Mouse (Mus musculus): ENCODE measurements around the gene Prkar2a. TPM values are rescaled to one million over a fixed set of nuclear protein-coding genes. Genes with fewer than 3 reads are reported as not detected.
A peak's percentile ranks its signal among the peaks of the same experiment; 100 is the strongest.

Gene Prkar2a
- polyA plus RNA-seq, 1 experiment from 2014 or later: 31.3 TPM

GRCm38 (mm10) chr9:108759121-108759520 is 70.0 kb downstream of the Prkar2a start:
- Histone ChIP-seq H3K36me3 (no peaks in the 10 kb centered on the region), H3K4me2 (replicated peaks) (no peak overlapping the region), H3K27ac (no peak overlapping the region), H3K9me3 (peaks cover 5% of the 10 kb centered on the region; the same call in 1 of the 2 replicates), H3K4me3 (no peak overlapping the region), H3K4me1 (no peaks in the 10 kb centered on the region), H3K9ac (no peak overlapping the region), H3K27me3 (no peaks in the 10 kb centered on the region)
- WGBS: 95% methylated on average over 20 of the region's 20 CpGs
- ATAC-seq (ENCODE audit: low FRiP score, low read depth): no peak

- ATAC-seq (ENCODE audit: low FRiP score, low read depth): no peak
- no peak overlapping the region for H3K4me2 ChIP-seq (replicated peaks)
- no peaks in the 10 kb centered on the region for H3K36me3 ChIP-seq
- no peaks in the 10 kb centered on the region for H3K27me3 ChIP-seq
- H3K4me1 ChIP-seq: no peaks in the 10 kb centered on the region
- no peak overlapping the region for H3K4me3 ChIP-seq
- WGBS: 66% methylated on average over 2 of the region's 2 CpGs
- no peak overlapping the region for H3K27ac ChIP-seq
- peaks cover 5% of the 10 kb centered on the region; the same call in 1 of the 2 replicates for H3K9me3 ChIP-seq
- no peak overlapping the region for H3K9ac ChIP-seq
These were observed 70.7 kb downstream of the Prkar2a start for GRCm38 (mm10) chr9:108759805-108760204.

- H3K9me3 ChIP-seq: peaks cover 5% of the 10 kb centered on the region; the same call in 1 of the 2 replicates
- ATAC-seq (ENCODE audit: low FRiP score, low read depth): no peak
These were observed 72.4 kb downstream of the Prkar2a start for GRCm38 (mm10) chr9:108761561-108761960.

GRCm38 (mm10) chr9:108764971-108765370 is 75.9 kb downstream of the Prkar2a start:
- H3K9me3 ChIP-seq: no peaks in the 10 kb centered on the region
- no peak overlapping the region for H3K9ac ChIP-seq
- H3K27ac ChIP-seq: no peak overlapping the region
- no peak overlapping the region for H3K4me3 ChIP-seq
- no peak overlapping the region for H3K4me2 ChIP-seq (replicated peaks)
- no peaks in the 10 kb centered on the region for H3K27me3 ChIP-seq
- H3K4me1 ChIP-seq: no peaks in the 10 kb centered on the region
- WGBS: 76% methylated on average over 10 of the region's 10 CpGs
- ATAC-seq (ENCODE audit: low FRiP score, low read depth): no peak
- no peaks in the 10 kb centered on the region for H3K36me3 ChIP-seq

More at GRCm38 (mm10) chr9:108761561-108761960, 72.4 kb downstream of the Prkar2a start:
- Histone ChIP-seq H3K36me3 (no peaks in the 10 kb centered on the region), H3K4me3 (no peak overlapping the region), H3K27me3 (no peaks in the 10 kb centered on the region), H3K27ac (no peak overlapping the region), H3K9ac (no peak overlapping the region), H3K4me2 (replicated peaks) (no peak overlapping the region), H3K4me1 (no peaks in the 10 kb centered on the region)

GRCm38 (mm10) chr9:108776614-108777013 is 87.5 kb downstream of the Prkar2a start:
- WGBS: 83% methylated on average over 4 of the region's 4 CpGs
- no peak for ATAC-seq (ENCODE audit: low FRiP score, low read depth)
- Histone ChIP-seq H3K27ac (no peak overlapping the region), H3K4me1 (no peaks in the 10 kb centered on the region), H3K9ac (no peak overlapping the region), H3K9me3 (peaks cover 6% of the 10 kb centered on the region; the same call in 1 of the 2 replicates), H3K36me3 (no peaks in the 10 kb centered on the region), H3K4me3 (no peak overlapping the region), H3K4me2 (replicated peaks) (no peak overlapping the region), H3K27me3 (no peaks in the 10 kb centered on the region)

- ATAC-seq (ENCODE audit: low FRiP score, low read depth): no peak
- no peaks in the 10 kb centered on the region; the same call in 1 of the 2 replicates for H3K4me1 ChIP-seq
- H3K27ac ChIP-seq: no peak overlapping the region
- no peaks in the 10 kb centered on the region for H3K36me3 ChIP-seq
- H3K4me3 ChIP-seq: no peak overlapping the region
- peaks cover 6% of the 10 kb centered on the region; the same call in 1 of the 2 replicates for H3K9me3 ChIP-seq
- H3K27me3 ChIP-seq: no peaks in the 10 kb centered on the region
- 74% methylated on average over 4 of the region's 4 CpGs for WGBS
- no peak overlapping the region for H3K9ac ChIP-seq
- no peak overlapping the region for H3K4me2 ChIP-seq (replicated peaks)
These were observed 88.2 kb downstream of the Prkar2a start for GRCm38 (mm10) chr9:108777276-108777675.

- 66% methylated on average over 5 of the region's 5 CpGs for WGBS
- ATAC-seq (ENCODE audit: low FRiP score, low read depth): no peak
- Histone ChIP-seq H3K9me3 (no peaks in the 10 kb centered on the region), H3K9ac (no peak overlapping the region), H3K4me3 (no peak overlapping the region), H3K4me1 (peaks cover 17% of the 10 kb centered on the region), H3K27me3 (no peaks in the 10 kb centered on the region), H3K4me2 (replicated peaks) (no peak overlapping the region), H3K27ac (no peak overlapping the region), H3K36me3 (peaks cover under 1% of the 10 kb centered on the region; the same call in 1 of the 2 replicates)
These were observed 91.8 kb downstream of the Prkar2a start for GRCm38 (mm10) chr9:108780959-108781358.

GRCm38 (mm10) chr9:108781891-108782290 is 92.8 kb downstream of the Prkar2a start:
- ATAC-seq (ENCODE audit: low FRiP score, low read depth): no peak
- Histone ChIP-seq H3K4me3 (no peak overlapping the region), H3K4me1 (peaks cover 25% of the 10 kb centered on the region), H3K27me3 (no peaks in the 10 kb centered on the region), H3K9ac (no peak overlapping the region), H3K27ac (no peak overlapping the region), H3K36me3 (peaks cover 7% of the 10 kb centered on the region), H3K9me3 (no peaks in the 10 kb centered on the region), H3K4me2 (replicated peaks) (no peak overlapping the region)
- WGBS: 67% methylated on average over 4 of the region's 4 CpGs

GRCm38 (mm10) chr9:108782836-108783547 is 93.9 kb downstream of the Prkar2a start:
- Histone ChIP-seq H3K36me3 (peaks cover 12% of the 10 kb centered on the region), H3K9me3 (no peaks in the 10 kb centered on the region), H3K4me2 (replicated peaks) (peak overlapping the region; percentile 71), H3K9ac (peak overlapping the region; percentile 91), H3K4me1 (peaks cover 36% of the 10 kb centered on the region), H3K4me3 (peak overlapping the region; percentile 64), H3K27me3 (no peaks in the 10 kb centered on the region), H3K27ac (no peak overlapping the region; the same call in 1 of the 2 replicates)
- WGBS: 34% methylated on average over 9 of the region's 9 CpGs
- ATAC-seq (ENCODE audit: low FRiP score, low read depth): no peak; the same call in 1 of the 2 replicates

- no peaks in the 10 kb centered on the region for H3K27me3 ChIP-seq
- peaks cover 18% of the 10 kb centered on the region for H3K36me3 ChIP-seq
- peak within 1 kb of the TSS; percentile 64 for H3K4me3 ChIP-seq
- under 1% methylated on average over 56 of the region's 56 CpGs for WGBS
- H3K9ac ChIP-seq: peak within 1 kb of the TSS; percentile 91
- H3K4me1 ChIP-seq: peaks cover 44% of the 10 kb centered on the region
- no peaks in the 10 kb centered on the region for H3K9me3 ChIP-seq
- ATAC-seq (ENCODE audit: low FRiP score, low read depth): peak; percentile 99
- H3K4me2 ChIP-seq (replicated peaks): peak within 1 kb of the TSS; percentile 76
- H3K27ac ChIP-seq: peak within 1 kb of the TSS; percentile 77
These were observed 94.7 kb downstream of the Prkar2a start, which contains the start of gene Ip6k2 for GRCm38 (mm10) chr9:108783548-108784463. Gene Ip6k2, plus strand, starts transcription at chr9:108783796.

GRCm38 (mm10) chr9:108785416-108785815 is 96.3 kb downstream of the Prkar2a start:
- peak overlapping the region; percentile 64 for H3K4me3 ChIP-seq
- ATAC-seq (ENCODE audit: low FRiP score, low read depth): no peak
- no peaks in the 10 kb centered on the region for H3K27me3 ChIP-seq
- H3K9me3 ChIP-seq: no peaks in the 10 kb centered on the region
- peak overlapping the region; percentile 91 for H3K9ac ChIP-seq
- no peak overlapping the region for H3K27ac ChIP-seq
- H3K4me1 ChIP-seq: peaks cover 56% of the 10 kb centered on the region
- H3K36me3 ChIP-seq: peaks cover 19% of the 10 kb centered on the region
- H3K4me2 ChIP-seq (replicated peaks): peak overlapping the region; percentile 76

GRCm38 (mm10) chr9:108786494-108786893 is 97.4 kb downstream of the Prkar2a start:
- H3K4me1 ChIP-seq: peaks cover 66% of the 10 kb centered on the region
- no peak overlapping the region for H3K9ac ChIP-seq
- no peaks in the 10 kb centered on the region for H3K9me3 ChIP-seq
- no peak for ATAC-seq (ENCODE audit: low FRiP score, low read depth)
- H3K27ac ChIP-seq: no peak overlapping the region
- H3K4me3 ChIP-seq: peak overlapping the region; percentile 64
- 89% methylated on average over 1 of the region's 1 CpGs for WGBS
- peaks cover 19% of the 10 kb centered on the region for H3K36me3 ChIP-seq
- H3K27me3 ChIP-seq: no peaks in the 10 kb centered on the region
- H3K4me2 ChIP-seq (replicated peaks): peak overlapping the region; percentile 76

All from limb, embryonic 13.5 days (tissue).